Mouse (Mus musculus) brain, embryonic 18.5 days (tissue): ENCODE data around the gene Tsga10ip.
A peak's percentile ranks its signal among the peaks of the same experiment; 100 is the strongest.

ENCODE experiments used
- DNase-seq: peaks from one replicate; pipeline ENCODE4 v3.0.0-alpha.2; 2012; ENCODE audit warnings: low read depth, low spot score

The Tsga10ip gene

GRCm38 (mm10) chr19:5402293-5402692 lies at the start of gene Tsga10ip:
Gene Tsga10ip, minus strand, starts transcription at chr19:5402526.
- DNase-seq = no peak

DNA sequence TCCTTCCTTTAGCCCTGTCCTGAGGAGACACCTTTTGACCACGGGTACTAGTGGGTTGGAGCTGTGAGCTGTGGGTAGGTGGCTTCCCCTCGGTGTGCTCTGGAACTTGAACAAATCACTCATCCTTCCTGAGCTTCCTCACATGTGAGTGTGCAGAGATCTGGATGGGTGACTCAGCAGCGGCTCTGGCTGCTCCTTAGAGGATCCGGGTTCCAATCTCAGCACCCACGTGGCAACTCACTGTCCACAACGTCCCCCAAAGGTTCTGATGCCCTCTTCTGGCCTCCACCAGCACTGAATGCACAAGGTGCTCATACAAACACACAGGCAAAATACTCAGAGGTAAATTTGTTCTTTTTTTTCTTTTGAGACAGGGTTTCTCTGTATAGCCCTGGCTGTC lies 49.4 kb upstream of the Tsga10ip start:
- DNase-seq = no peak

DNA sequence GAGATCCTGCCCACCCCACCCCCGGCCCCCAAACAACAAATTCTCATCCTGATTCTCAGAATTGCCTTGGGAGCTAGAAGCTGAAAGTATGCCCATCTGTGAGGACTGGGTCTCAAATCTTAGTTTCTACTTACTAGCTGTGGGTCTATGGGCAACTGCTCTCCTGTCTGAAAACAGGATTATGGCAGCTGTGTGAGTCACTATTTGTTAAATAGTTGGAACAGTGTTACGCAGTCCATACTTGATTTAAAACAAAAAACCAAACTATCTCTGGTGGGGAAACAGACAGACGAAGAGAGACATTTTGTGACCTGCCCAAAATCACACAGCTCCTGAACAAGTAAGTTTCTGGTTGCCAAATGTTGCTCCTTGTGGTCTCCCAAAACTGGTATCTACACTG lies 47.3 kb upstream of the Tsga10ip start:
- DNase-seq = no peak

GRCm38 (mm10) chr19:5448354-5449150 lies 46.2 kb upstream of the Tsga10ip start:
- DNase-seq = no peak

GRCm38 (mm10) chr19:5447515-5448353 lies 45.4 kb upstream of the Tsga10ip start, which contains the start of gene Fosl1:
Gene Fosl1, plus strand, starts transcription at chr19:5447547.
- DNase-seq = no peak

DNA sequence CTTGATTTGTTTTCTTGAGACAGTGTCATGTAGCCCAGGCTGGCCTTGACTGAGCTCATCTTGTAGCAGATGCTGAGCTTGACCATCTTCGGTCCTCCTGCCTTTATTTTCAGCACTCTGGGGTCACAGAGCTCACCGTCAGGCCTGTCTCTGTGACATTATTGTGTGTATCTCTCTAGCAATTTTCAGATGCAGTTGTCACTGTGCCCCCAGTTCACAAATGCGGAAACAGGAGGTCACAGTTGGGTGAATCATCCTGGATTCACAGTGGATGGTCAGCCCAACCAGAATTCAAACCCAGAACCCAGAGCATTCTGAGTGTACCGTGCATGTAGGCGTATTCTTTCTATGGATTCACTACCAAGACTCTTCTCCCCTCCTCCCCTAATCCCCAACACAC lies 43.4 kb upstream of the Tsga10ip start:
- no peak for DNase-seq

GRCm38 (mm10) chr19:5444954-5445353 lies 42.6 kb upstream of the Tsga10ip start:
- DNase-seq = no peak

DNA sequence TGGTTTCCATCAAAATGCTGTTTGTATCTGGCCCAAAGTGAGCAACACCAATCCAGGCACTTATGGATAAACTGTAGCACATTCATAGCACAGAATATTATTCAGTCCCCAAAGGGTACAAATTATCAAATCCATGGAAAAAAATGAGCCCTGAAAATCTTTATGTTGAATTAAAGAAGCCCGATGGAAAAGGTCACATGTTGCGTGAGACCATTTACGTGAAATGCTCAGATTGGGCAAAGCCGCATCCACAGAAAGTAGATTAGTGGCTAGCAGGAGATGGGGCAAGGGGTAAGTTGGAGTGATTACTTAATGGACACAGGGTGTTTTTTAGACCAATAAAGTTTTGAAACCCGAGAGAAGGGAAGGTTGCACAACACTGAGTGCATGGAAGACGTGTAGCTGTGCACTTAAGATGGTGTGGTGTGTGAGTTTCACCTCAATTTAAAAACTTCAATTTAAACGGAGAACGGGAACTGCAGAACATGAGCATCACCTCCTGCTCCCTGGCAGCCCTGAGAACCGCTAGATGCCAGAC lies 42.1 kb upstream of the Tsga10ip start:
- DNase-seq = no peak

- no peak for DNase-seq
Measured at GRCm38 (mm10) chr19:5433951-5434350, 31.6 kb upstream of the Tsga10ip start.

DNA sequence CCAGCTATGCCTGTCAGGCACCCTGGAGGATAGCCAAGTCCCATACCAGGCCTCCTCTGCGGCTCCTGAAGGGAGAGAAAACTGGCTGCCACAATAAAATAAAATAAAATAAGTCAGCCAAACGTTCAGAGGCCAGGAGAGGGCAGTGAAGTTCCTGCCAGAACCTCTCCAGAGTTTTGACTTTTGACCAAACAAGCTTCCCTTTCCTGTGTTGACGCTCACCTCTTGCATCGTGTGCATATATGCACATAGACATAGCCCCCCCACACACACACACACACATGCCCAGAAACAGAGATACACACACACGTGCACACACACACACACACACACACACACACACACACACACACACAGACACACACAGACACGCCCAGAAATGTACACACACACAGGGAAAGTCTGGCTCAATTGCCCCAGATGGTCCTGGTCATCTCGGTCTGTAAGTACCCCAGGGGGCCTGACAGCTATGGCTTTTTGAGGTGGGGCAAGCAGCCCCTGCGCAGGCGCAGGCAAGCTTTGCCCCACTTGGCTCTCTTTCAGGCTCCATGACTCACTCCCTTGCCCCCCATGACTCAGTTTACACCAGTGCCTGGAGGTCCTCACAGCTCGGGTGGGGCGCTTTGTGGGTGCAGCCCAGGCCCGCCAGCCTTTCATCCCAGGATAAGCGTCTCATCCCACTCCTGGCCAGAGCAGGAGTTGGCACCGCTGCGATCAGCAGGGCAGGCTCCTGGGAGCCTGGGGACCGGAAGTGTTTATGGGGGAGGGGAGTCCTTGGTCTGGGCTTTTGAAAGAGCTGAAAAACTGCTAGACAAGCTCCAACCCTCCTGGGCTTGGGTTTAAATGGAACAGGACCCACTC lies 30.9 kb upstream of the Tsga10ip start:
- no peak for DNase-seq

GRCm38 (mm10) chr19:5431911-5432464 lies 29.7 kb upstream of the Tsga10ip start:
- no peak for DNase-seq

DNA sequence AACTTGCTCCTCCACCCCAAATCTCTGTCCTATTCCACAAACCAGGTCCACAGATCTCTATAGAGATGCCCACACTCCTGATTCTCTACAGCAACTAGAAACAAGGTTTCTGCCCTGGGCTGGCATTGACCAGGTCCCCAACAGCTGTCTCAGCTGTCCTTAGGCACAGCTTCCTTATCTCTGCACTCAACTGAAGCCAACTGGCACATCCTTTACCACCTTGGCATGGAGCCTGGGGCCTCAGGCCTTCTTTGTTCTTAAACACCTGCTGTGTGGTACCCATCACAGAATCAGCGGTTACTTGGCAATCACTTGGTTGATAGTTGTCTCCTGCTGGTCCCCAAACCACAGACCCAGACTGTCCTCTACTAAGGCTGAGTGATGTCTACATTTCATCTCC lies 28.1 kb upstream of the Tsga10ip start:
- DNase-seq = no peak

DNA sequence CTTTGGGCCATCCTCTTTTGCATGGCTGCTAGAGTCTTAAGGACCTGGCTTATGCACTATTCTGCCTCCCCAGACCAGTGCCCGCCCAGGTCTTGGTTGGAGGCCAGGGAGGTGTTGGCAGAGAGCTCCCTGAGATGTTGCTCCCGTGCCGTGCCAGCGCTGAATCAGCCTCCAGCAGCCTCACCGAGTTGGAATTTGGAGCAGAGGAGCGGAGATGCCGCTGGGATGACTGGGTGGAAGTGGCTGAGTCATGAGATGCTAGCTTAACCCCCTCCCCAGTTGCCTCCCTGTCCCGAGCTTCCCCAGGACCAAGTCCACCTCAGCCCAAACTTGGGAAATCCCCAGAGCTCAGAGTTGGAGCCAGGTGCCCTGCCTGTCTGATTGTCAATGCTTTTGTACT lies 27.5 kb upstream of the Tsga10ip start:
- DNase-seq = no peak

DNA sequence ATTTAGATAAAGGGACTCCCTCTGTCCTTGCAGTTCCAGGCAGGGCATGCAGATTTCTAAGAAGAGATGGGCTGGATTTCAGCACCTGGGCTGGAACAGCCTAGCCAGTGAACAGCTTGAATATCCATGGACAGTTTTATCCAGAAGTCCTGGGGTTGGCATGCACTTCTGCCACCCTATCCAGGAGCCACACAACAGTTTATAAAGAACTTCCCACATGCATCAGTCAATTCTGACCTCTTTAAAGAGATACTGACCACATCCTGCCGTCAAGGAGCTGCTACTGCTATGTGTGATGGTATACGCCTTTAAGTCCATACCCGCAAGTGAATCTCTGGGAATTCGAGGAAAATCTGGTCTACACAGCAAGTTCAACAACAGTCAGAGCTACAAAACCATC lies 26.9 kb upstream of the Tsga10ip start:
- DNase-seq = no peak

DNA sequence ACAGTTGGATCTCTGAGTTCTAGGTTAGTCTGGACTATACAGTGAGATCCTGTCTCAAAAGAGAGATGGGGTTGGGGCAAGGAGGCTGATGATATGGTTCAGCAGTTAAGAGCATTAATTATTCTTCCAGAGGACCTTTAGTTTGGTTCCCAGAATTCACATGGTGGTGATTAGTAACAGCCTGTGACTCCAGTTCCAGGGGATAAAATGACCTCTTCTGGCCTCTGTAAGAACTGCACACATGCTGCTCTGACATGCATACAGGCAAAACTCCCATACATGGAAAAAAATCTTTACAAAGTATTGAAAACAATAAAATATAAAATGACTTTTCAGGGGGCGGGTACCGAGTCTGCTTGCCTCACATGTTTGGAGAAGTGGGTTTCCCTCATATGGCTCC lies 25.8 kb upstream of the Tsga10ip start:
- no peak for DNase-seq

DNA sequence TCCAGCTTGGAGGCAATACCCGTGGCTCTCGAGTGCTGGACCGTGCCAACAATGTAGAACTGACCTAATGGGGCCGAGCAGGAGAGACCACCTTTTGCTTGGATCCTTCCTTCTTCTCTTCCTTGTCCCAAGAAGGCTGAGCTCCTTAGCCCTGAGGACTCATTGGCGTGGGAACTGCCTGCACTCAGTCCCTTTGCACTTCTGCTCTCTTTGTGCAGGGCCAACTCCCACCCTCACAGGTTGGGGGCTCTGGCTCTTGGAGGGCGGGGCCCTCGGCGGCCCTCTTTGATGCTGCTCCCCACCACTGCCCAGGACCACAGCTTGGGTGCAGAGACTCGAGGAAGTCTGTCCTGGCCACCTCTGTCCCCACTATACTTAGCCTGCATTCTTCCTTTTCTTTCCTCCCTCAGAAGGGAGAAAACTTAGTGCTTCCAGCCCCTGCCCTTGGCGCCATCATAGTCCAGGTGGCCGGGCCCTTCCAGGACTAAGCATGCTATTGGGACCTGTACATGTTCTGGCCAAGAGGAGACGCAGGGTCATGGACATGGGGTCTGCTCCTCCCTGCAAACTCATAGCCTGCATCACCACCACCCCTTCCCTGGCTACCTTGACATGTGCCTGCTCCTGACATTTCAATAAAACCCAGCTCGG lies 24.4 kb upstream of the Tsga10ip start:
- DNase-seq = no peak

GRCm38 (mm10) chr19:5425906-5426565 lies 23.7 kb upstream of the Tsga10ip start:
- no peak for DNase-seq

DNA sequence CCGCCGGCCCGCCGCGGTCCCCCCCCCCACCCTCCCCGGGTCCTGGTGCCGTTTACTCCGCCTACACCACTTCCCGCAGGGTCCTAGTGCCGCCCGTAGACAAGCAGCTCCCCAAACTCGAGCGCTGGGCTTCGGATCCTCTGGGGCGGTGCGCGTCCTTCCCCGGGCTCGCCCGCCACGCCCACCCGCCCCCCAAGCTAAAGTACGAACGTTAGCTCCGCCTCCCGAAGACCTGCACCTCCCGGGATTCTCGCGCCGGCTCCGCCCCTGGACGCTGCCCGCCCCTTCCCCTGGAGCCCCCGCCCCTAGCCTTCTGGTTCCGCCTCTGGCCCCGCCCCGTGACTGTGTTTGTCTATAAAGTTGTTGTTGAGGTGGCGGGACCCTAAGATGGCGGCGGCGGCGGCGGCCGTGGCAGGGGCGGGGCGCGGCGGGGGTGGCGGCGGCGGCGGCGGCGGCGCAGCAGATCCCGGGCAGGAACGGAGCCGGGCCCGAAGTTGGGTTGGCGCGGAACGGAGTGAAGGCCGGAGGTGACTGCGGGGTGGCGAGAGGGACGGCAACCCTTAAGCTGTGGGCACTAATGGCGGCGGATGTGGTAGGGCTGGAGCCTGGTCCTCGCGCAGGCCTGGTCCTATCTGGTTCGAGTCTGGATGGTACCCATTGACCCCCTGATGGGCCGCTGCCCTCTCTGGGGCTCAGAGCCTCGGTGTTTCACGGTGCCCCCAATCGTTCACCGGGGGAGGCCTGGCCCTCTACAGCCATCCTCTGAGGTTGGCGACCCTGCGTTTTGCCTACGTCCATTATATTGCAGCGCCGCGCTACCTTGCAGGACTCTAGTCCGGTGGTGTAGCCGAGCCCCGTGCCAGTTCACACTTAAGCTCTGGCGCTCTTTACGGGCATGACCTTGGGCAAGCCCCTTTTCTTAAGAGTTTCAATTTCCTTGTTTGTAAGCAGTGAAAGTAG lies 22.7 kb upstream of the Tsga10ip start, which contains the start of the genes Drap1 and AI837181:
Drap1 (minus strand) TSS at position 198 of the 960 bp plus-strand sequence.
AI837181 (plus strand) TSS at position 363 of the 960 bp plus-strand sequence.
- peak; percentile 94 for DNase-seq
